Mouse (Mus musculus) bone marrow macrophage, adult 2 months (primary cell): Measurements from ENCODE around the gene Ripor3.
"Not testable (repeated sequence)": the region's sequence is repeated elsewhere in the genome, so short reads cannot be mapped to it uniquely, and the experiment has no call there.

ENCODE experiments used
- CTCF ChIP-seq: IDR thresholded peaks from 2 replicates; pipeline ENCODE4 v1.5.1; 2012; ENCODE audit warnings: low read depth, mild to moderate bottlenecking, low read length, moderate library complexity
- POLR2A ChIP-seq: IDR thresholded peaks from 2 replicates; pipeline ENCODE4 v1.6.1; 2012; ENCODE audit warnings: mild to moderate bottlenecking, low read depth, low read length, borderline replicate concordance

DNA sequence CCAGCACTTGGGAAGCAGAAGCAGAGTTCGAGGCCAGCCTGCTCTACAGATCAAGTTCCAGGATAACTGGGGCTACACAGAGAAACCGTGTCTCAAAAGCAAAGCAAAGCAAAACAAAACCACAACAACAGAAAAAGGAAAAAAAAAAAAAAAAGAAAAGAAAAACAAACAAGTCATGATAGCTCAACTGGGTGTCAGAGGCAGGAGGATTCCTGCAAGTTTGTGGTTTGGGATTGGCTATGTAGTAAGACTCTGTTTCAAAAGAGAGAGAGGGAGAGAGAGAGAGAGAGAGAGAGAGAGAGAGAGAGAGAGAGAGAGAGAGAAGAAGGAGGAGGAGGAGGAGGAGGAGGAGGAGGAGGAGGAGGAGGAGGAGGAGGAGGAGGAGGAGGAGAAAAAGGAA lies 47.5 kb upstream of the Ripor3 start:
- not testable (repeated sequence) for TF ChIP-seq CTCF, POLR2A
